Mouse (Mus musculus): ENCODE measurements around the gene Rhpn2.

Rhpn2 gene

DNA sequence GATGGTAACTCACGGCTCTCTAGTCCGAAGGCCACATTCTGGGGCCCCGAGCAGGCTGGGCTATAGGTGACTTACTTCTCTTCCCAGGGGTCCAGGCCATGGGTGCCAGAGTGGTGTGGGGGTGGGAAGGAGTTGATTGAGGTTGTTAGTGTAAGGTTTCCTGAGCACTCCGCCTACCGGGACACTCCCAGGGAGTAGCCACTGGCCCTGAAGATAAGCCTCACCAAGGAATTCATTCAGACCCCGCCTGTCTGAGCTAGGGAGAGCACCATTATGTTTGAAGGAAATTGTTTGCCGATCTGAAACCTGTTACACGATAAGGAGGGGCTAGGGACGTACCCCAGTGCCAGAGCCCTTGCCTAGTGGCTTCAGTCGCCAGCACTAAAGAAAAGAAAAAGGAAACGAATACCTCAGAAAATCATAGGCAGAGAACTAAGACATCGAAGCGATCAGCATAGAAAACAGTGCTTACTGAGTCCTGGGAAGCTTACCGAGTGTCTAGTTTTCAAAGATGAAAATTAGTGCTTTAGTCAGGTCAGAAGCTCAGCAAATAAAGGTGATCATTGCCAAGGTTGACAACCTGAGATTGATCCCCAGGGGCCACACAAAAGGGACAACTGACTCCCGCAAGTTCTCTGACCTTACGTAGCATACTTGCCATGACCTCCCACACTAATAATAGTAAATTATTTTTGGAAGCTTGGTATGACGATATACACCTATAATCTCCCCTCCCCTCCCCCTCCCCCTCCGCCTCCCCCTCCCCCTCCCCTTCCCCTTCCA, 14.1 kb downstream of the Rhpn2 start:
- DNase-seq (ENCODE audit: extremely low read depth, low read depth, low spot score), result no peak

DNA sequence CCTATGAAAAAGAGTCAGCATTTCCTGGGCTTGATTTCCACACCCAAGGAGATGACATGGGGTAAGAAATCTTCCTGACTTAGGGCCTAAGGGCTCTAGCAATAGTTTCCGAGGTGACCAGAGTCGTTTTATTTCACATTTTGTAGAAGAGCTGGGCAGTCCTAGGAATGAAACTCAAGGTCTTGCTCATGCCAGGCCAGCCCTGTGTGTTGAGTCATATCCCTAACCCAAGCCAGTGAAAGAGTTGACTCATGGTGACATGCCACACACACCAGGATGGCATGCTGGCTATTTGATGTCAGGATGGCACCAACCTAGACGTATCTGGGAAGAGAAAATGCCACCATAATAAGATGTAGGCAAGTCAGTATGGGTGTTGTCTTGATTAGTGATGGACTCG, 15.1 kb downstream of the Rhpn2 start:
- DNase-seq (ENCODE audit: extremely low read depth, low read depth, low spot score), result no peak

DNA sequence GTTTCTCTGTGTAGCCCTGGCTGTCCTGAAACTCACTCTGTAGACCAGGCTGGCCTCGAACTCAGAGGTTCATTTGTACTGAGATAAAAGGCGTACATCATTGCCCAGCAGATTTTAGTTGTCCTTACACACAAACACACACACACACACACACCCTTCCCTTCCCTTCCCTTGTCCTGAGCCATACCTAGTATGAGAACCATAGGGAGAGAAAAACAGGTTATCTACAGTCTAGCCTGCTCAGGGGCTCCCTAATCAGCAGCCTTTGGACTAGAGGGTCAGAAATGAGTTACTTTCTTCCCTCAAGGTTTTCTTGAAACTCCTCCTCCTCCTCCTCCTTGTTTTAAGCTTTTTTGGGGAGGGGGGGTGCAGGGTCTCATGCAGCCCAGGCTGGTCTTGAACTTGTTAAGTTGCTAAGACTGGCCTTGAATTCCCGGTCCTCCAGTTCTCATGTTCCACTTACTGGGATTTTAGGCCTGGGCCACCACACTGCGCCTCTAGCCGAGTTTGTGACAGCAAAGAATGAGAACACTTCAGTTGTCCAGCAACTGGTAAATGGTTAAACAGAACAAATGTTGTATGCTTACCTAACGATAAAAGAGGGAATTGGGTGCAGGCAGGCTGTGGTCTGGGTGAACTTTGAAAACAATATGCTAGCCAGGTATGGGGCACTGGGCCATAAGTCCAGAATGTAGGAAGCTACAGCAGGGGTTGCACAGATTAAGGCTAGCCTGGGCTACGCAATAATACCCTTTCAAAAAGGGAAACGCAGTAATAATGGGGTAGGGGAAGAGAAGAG, 16.1 kb downstream of the Rhpn2 start:
- DNase-seq (ENCODE audit: extremely low read depth, low read depth, low spot score), result no peak

DNA sequence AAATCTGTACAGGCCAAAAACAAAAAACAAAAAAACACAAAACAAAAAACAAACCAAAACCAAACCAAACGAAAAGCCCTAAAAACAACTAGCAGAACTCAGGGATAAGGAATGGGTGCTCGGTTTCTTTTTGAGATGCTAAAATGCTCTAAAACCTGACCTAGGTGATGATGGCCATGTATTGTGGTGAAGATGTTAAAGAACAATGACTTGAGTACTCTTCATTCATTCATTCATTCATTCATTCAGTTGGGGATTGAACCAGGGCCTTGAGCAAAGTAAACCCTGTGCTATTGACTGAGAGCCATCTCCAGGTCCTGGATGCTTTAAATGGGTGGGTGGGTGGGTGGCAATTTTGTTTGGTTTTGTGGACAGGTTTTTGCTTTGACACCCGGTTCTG, 17.2 kb downstream of the Rhpn2 start:
- no peak for DNase-seq (ENCODE audit: extremely low read depth, low read depth, low spot score)

DNA sequence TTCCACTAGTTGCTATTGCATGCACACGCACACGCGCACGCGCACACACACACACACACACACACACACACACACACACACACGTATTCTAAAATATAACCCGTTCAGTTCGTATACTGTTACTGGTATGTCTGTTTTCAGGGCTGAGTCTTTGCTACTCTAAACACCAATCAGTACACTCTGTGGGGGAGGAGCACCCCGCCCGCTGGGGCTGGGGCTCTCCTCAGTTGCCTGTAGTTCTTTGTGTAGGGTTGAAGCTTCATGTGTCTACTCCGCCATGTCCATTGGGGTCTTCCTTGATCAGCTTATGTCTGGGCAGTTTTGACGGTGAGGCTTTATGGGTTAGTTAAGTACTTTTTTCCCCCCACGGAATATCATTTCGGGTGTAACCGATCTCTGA, 19.3 kb downstream of the Rhpn2 start:
- no peak for DNase-seq (ENCODE audit: extremely low read depth, low read depth, low spot score)

DNA sequence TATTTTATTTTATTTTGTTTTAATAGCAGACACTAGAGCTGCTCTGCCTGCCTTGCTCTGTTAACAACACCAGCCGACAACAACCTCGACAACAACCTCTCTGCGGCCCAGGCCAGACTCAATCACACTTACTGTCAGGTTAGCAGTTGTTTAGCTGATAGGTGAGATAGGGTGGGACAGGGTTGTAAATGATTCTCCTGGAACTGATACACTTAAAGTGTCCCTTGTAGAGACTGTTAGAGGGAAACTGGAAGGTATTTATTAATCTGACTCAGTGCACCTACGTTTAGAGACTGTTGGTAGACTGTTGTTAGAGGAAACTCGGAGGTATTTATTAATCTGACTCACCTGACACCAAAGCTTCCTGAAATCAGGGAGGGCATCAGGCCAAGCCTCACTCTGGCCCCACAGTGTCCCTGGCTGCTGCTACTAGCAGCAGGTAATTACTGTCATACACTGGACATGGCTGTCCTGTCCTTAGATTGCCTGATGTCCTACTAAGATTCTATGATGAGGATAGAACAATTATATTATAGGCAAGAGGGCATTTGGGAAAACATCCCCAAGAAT, 21.4 kb downstream of the Rhpn2 start:
- DNase-seq (ENCODE audit: extremely low read depth, low read depth, low spot score), result no peak

DNA sequence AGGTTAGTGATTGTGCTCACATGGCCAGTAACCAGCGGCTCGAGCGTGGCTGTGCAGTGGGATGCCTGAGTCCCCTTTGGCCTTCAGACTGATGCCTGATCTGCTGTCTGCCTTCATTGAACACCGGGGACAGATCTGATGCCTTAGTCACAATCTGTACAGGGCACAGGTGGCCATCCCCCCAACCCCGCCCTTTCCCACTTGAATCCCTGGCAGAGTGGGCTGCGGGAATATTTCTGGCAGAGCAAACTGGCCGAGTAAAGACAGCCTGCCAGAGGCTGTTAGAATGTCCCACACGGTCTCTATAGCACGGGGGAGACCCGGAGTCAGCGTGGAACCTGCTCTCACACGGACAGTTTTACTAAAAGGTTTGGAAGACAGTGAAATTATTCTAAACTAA, 23.7 kb downstream of the Rhpn2 start:
- DNase-seq (ENCODE audit: extremely low read depth, low read depth, low spot score), result no peak

DNA sequence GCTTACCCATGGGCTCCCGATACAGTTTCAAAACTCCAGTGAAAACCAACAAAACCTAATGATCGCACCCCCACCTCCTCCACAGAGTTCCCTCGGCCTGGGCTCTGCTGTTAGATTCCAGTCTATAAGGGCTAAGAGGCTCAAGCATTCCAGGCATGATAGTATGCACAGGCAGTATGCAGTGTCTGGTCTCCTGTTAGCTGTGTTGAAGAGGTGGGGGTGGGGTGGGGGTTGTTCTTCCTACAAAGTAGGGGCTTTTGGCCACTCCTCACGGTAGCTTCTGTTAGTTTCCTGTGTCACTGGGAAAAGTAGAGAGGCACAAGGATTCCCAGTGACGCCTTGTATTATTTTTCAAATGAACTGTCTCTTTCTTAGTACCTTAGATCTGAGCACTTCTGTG, 28.3 kb downstream of the Rhpn2 start:
- DNase-seq (ENCODE audit: extremely low read depth, low read depth, low spot score), result no peak

DNA sequence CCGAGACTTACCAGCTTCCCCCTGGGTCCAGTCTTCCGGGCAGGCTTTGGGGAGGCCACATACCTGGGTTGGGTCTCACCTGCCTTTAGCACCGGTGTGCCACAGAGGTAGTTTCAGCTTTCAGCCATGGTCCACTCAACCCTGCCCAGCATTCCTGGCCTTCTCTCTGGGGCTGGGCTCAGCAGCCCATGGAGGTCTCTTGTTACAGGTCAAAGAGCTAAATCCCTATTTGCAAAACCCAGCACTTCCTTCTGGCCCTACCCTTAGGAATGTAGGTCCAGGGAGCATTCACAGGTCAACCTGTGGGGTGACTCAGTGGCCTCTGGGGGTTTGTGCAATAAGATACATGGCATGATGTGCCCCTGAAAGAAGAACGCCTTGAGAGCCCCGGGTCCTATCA, 28.9 kb downstream of the Rhpn2 start:
- no peak for DNase-seq (ENCODE audit: extremely low read depth, low read depth, low spot score)

DNA sequence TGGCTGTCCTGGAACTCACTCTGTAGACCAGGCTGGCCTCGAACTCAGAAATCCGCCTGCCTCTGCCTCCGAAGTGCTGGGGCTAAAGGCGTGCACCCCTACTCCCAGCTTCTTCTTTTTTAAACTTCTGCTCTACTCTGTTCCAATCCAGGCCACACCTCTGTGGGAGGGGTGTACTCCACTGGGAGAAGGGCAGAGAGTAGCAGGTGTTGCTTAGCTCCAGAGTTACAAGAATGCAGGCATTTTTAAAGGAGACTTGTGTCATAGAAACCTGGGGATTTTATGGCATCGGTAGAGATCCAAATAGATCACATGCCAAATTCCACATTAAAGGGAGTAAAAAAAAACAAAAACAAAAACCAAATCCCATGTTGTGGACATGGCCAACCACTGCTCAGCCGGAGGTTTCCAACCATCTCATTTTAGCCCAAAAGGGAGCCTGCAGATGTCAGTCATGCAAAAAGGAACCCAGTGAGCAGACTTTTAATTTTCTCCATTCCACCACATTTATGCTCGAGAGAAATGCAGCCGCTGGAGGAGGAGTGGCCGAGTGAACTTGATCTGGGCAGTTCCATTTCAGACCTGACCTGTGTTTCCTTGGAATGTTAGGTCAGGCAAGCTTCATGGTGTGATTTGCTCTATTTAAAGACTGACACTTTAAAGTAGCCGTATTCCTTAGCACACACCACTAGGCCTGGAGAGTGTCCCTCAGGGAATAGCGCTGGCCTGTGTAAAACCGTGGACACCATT, 31.4 kb downstream of the Rhpn2 start:
- DNase-seq (ENCODE audit: extremely low read depth, low read depth, low spot score), result no peak

DNA sequence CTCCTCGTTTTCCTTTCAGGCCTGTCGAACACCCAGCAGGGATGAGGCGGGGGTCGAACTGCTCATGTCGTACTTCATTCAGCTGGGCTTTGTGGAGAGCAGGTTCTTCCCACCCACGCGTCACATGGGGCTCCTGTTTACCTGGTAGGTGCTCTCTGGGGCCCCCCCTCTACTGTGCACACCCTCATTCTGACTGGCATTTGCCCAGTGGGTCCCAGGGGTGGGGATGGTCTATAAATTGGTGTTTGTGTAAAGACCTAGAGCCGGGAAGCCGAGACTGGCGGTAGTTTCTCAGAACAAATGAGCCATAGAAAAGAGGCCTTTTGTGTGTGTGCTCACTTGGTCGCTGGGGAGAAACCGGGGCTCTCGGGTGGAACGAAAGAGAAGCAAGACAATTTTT, 37.1 kb downstream of the Rhpn2 start:
- no peak for DNase-seq (ENCODE audit: extremely low read depth, low read depth, low spot score)

DNA sequence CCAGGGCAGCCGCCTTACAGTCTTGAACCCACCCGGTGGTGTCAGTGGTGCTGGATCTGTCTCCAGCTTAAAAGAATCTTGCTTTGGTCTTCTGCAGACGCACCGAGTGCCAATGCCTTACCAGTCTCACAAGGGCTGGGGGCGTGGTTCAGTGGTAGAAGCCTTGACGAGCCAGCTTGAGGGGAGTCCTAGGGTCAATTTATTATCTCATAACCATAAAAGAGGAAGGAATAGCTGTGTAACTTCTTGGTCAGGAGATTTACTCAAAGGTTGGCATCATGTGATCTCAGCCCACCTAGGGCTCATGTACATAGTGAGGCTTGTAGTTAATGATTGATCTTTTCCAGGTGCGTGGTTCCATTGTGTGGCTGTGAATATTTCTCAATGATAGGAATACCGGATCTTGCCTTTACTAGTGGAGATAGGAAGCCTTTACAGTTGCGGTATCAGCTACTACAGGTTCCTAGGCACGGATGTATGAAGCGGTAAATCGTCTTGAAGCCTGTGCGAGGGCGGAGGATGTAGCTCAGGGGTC, 38.6 kb downstream of the Rhpn2 start:
- no peak for DNase-seq (ENCODE audit: extremely low read depth, low read depth, low spot score)

DNA sequence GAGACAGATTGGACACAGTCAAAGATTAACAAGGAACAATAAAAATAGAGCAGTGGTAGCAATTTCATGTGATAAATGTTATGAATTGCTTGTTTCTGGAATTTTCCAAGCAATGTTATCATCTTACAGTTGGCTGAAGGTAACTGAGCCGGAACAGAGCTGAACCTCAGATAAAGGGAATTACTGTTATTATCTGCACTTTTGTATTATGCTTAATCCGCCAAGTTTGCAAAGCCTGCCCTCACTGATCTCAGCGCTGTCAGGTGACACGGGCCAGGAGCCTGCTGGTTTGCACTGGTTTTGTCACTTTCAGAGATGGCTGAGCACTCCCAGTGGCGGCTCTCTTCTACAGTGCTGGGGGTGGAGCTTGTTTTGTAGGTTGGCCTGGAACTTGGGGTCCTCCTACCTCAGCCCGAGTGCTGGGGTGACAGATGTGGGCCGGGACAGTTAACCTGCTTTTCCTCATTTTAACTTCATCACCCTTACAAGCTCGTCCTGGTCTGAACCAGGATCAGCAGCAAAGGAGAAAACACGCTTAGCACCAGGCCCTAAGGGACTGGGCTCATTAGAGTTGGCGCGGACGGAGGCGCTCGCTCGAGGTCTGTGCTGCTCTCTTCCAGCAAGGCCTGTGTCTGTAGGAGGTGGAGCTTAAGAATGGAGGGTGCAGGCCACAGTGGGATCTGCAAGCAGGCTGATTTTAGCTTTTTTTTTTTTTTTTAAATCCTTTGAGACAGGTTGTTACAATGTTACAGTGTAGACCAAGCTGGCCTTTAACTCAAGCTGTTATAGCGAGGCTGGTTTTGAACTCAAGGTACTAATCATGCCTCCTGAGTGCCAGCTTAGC, 39.4 kb downstream of the Rhpn2 start:
- no peak for DNase-seq (ENCODE audit: extremely low read depth, low read depth, low spot score)

DNA sequence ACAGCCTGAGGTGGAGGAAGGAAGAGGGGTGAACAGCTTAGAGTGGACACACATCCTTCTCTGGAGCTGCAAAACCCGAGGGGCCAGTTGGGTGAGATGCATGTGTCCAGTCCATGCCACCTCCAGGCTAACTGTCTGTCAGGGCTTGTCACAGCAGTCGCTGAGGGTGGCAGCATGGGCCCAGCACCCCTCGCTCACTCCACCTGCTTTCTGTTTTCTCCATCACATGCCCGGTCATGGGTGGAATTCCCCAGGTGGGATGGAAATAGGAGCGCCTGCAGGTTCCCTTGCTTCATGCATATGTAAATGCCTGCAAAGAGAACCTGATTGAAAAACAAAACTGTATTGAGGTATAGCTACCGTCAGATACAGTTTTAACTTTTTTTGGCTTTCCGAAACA, 40.3 kb downstream of the Rhpn2 start:
- DNase-seq (ENCODE audit: extremely low read depth, low read depth, low spot score), result no peak

DNA sequence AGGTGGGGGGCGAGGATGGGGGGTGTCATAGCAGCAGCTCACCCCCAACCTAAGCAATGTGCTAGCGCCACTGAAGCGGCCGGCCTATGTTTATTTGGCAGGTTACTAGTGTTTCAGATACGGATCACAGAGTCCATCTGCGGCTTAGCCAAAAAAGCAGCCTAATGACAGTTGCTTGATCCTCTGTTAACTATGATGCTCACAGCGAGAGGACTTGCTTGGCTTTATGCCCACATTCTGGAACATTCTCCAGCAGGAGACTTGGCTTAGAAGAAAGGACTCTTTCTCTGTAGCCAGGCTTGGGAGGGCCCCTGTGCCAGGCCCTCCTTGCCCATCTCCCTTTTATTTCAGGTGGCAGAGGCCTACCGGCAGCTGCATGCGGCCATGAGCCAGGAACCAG, 42.7 kb downstream of the Rhpn2 start:
- no peak for DNase-seq (ENCODE audit: extremely low read depth, low read depth, low spot score)

DNA sequence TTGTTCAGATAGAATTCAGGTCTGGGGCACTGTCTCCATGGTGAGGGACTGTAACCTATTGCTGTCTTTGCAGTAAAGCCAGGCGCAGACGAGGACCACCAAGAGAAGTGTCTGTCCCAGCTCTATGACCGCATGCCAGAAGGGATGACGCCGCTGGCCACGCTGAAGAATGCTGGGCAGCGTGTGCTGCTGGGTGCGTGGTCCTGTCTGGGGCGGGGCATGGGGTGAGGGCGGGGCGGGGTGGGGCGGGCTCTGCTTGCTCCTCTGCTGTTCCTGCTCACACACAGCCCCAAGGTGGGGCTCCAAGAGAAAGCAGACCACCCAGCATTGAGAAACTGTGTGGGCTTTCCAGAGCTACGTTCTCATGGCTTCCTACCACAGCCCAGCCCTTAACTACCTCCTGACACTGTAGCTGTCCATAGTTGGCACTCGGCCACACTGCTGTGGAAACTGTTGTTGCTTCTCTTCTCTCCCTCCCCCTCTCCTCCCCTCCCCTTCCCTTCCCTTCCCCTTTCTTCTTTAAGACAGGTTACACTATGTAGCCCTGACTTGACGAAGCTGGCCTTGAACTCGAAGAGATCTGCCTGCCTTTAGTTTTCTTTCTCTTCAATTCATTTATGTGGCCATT, 45.6 kb downstream of the Rhpn2 start:
- no peak for DNase-seq (ENCODE audit: extremely low read depth, low read depth, low spot score)

DNA sequence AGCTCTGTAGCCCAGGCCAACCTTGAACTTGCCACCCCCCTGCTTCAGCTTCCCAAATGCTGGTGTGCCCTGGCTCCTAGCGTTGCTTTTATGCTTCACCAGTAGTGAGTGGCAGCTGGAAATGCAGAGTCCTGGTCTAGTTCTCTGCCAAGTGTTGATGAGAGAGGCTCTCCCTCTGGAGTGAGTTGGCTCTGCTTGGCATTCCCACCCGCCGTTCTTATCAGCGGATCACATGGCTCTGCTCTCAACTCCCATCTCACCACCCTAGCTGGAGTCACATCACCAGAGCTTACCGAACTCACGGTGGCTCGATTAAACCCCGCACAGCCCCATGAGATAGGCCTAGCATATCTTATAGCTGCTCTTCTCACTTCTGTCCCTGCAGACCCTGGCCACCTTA, 46.4 kb downstream of the Rhpn2 start:
- DNase-seq (ENCODE audit: extremely low read depth, low read depth, low spot score), result no peak

DNA sequence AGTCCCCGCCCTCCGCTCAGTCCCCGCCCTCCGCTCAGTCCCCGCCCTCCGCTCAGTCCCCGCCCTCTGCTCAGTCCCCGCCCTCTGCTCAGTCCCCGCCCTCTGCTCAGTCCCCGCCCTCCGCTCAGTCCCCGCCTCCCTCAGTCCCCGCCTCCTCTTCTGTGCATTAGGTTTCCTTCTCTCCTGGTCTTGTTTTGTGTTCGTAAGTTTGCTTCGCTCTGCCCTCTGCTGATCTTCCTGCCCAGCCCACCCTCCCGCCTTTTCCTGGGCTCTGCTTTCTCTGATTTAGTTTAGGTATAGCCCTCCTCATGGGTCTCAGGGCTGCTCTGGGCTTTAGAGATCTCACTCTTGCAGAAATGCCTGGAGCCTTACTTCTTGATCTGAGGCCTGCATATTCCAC, 47.9 kb downstream of the Rhpn2 start:
- DNase-seq (ENCODE audit: extremely low read depth, low read depth, low spot score), result no peak

DNA sequence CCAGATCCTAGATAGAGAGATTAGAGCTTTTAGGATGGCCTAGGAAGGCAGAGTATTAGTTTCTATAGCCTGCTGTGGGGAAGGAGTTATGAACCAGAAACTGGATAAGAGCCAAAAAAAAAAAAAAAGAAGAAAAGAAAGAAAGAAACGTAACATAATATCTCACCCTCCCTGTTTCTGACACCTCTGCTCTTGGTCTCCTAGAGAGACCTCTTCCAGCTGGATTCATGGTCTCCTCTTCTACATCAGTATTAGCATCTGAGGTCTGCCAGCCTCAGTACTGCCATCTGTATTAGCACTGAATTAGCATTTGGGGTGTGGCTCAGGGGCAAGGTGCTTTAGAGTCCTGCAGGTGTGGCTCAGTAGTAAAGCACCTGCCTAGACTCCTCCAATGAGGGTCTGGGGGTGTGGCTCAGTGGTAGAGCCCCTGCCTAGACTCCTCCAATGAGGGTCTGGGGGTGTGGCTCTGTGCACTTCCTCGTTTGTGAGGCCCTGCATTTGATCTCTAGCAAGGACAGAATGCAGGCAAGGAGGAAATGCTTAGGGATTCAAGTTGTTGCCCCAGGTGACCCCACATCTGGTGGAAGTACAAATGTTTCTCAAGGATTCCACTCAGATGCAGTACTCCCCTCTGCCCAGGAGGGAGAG, 48.9 kb downstream of the Rhpn2 start:
- no peak for DNase-seq (ENCODE audit: extremely low read depth, low read depth, low spot score)
